Mouse (Mus musculus): ENCODE results near the gene Tcl1b4.

Tcl1b4 gene

DNA sequence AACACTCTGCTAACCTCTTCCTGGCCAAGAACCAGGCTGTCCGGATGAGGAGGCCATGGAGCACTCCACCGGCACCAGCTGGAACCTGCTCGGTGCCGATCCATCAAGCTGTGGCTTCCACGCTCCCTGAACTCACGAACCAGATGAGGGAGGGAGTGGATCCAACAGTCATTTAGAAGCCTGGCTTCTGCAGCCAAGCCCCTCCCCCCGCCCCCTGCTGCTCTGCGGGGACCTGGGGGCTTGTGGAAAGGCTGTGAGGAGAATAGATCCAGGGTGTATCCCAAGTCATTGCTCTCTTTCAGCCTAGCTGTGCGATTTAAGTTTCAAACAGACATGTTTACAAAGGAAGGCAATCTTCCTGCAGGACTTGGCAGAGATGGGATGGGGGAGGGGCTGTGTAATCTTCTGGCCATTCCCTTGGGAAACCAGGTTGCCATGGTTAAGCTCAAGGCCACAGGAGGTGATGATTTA is 47.0 kb downstream of the Tcl1b4 start:
- no peak for DNase-seq (ENCODE audit: low read depth)

DNA sequence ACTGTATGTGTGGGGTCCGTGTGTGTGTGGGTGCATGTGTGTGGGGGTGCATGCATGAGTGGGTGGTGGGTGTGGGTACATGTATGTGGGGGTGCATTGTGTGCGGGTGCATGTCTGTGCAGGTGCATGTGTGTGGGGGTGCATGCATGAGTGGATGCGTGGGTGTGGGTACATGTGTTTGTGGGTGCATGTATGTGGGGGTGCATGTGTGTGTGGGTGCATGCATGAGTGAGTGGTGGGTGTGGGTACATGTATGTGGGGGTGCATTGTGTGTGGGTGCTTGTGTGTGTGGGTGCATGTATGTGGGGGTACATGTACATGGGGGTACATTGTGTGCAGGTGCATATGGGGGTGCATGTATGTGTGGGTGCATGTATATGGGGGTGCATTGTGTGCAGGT is 52.0 kb downstream of the Tcl1b4 start:
- DNase-seq (ENCODE audit: low read depth): no peak
